Mouse (Mus musculus): ENCODE results near the gene Ermp1.

GRCm38 (mm10) chr19:29642211-29642610 is 6.0 kb downstream of the Ermp1 start:
- TF ChIP-seq MAX (IDR thresholded peaks at IDR 0.05; ENCODE audit: low read depth), result no peak
- TF ChIP-seq POLR2A (IDR thresholded peaks at IDR 0.05; ENCODE audit: insufficient read length, low read depth), result no peak
- TF ChIP-seq POLR2AphosphoS2 (IDR thresholded peaks at IDR 0.05; ENCODE audit: insufficient read length, low read depth), result no peak
- no peak for TF ChIP-seq MYOD1 (IDR thresholded peaks at IDR 0.05; ENCODE audit: control insufficient read depth in 1 of 3, insufficient read length in 2 of 3, low read depth in 2 of 3)
- TF ChIP-seq USF1 (IDR thresholded peaks at IDR 0.05; ENCODE audit: low read depth), result no peak
- no peak for TF ChIP-seq E2F4 (IDR thresholded peaks at IDR 0.05; ENCODE audit: insufficient read depth)
- TF ChIP-seq TCF12 (IDR thresholded peaks at IDR 0.05; ENCODE audit: insufficient read depth, poor library complexity, severe bottlenecking), result no peak
- no peak for TF ChIP-seq CEBPB (IDR thresholded peaks at IDR 0.05; ENCODE audit: insufficient read depth, poor library complexity, severe bottlenecking)
- no peak for TF ChIP-seq MYOG (IDR thresholded peaks at IDR 0.05; ENCODE audit: control insufficient read depth in 1 of 3, insufficient read depth in 1 of 3, insufficient read length in 2 of 3, low read depth in 2 of 3)
- TF ChIP-seq SRF (IDR thresholded peaks at IDR 0.05; ENCODE audit: control insufficient read depth, insufficient read length, low read depth), result no peak

Measured in myocyte (in vitro differentiated cells).